Mouse (Mus musculus) cerebellum, adult (tissue): ENCODE data around the gene Prr7.

Experiments used
- ATAC-seq: cut with Nextera tagmentation; 2 replicates; pipeline ENCODE4 v1.9.2; 2017; ENCODE audit warnings: mild to moderate bottlenecking, moderate library complexity, mixed read lengths; ENCODE audit not compliant: insufficient number of reproducible peaks, low FRiP score, low TSS enrichment

The Prr7 gene

DNA sequence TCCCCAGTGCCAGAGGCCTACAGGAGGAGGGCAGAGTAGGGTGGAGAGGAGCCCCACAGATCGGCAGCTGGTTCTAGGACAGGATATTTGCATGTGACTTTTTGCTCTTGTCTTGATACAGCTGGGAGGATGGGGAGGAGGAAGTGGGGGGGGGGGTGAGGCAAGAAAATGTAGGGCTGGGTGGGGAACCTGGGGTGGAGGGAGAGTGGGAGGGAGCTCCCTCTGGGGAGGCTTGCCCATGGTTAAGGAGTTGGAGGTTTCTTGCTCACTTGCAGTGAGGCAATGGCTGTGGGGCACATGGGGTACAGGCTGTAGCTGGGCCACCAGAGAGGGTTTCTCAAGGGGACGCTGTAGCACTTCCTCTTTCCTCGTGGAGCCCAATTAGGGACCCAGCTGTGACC lies 16.5 kb upstream of the Prr7 start:
- ATAC-seq, result no peak

DNA sequence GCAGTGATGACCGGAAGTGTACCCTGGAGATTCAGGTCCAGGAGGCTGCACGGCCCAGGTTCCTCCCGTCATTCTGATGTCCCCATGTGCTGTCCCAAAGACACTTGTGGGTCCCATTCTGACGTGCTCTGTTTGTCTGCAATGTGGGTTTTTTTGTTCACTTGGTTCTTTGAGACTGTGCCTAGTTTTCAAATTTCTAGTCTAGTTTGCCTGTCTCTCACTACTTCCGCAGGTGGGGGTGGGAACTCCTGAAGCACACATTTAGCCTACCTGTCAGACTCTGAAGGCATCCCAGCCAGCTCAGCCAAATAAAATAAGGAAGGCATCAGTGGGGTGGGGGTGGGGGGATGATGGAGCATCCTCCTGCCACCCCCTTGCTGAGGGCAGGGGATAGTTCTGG lies 15.9 kb upstream of the Prr7 start:
- no peak for ATAC-seq

DNA sequence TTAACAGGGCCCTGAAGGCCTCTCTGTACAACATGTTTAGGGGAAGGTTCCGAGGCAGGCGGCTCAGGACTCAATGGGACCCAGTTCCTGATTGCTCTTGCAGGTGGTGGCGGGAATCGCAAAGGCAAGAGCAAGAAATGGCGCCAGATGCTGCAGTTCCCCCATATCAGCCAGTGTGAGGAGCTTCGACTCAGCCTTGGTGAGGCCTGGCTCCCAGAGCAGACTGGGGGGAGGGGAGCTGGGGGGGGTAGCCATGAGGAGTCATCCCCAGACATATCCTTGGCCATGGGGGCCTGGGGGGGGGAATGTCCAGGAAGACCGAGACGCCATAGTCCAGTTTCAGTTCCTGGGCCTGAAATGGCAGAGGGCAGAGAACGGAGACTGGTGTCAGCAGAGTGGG lies 14.9 kb upstream of the Prr7 start:
- no peak for ATAC-seq

DNA sequence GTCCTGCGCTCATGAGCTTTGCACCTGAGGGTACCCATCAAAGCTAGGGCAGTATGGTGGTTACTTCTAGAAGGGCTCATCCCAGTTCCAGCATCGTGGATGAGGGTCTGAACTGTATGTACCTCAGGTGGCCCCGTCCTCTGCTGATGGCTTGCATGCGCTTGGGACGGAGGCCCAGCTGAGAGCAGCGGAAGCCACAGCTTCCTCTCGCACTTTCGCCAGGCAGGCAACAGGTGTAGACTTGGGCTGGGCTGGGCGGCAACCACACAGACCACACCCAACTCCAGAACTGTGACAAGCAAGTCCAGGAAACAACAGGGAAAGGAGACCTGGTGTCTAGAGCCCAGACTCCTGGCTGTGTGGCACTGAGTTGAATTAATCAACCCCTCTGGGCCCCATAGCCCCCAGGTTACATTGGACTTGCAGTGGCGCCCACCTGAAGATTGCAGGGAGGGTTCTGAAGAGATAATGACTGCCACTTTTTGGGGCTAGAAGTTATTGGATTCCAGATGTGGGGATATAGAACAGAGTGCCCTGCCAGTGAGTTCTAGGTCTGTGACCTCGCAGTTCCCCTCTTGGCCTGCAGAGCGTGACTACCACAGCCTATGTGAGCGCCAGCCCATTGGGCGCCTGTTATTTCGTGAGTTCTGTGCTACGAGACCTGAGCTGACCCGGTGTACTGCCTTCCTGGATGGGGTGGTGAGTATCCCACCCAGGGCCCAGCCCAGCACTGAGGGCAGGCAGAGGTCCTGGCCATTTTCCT lies 14.2 kb upstream of the Prr7 start:
- no peak for ATAC-seq

DNA sequence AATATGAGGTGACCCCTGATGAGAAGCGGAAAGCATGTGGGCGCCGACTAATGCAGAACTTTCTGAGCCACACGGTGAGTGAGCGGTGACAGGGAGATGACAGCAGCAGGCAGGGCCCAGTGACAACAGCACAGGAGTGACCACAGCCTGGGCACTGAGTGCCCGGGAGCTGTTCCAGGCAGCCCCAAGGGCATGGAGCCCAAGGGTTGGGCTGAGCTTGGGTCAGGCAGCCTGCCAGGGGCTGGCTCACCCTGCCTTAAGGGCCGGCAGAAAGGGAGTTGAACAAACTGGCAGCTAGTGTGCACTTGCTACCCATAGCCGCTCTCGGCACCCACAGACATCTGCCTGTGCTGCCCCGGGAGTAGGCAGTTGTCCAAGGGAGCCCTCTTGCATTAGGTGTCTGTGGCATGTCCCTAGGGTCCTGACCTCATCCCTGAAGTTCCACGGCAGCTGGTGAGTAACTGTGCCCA lies 13.5 kb upstream of the Prr7 start:
- ATAC-seq, result no peak

DNA sequence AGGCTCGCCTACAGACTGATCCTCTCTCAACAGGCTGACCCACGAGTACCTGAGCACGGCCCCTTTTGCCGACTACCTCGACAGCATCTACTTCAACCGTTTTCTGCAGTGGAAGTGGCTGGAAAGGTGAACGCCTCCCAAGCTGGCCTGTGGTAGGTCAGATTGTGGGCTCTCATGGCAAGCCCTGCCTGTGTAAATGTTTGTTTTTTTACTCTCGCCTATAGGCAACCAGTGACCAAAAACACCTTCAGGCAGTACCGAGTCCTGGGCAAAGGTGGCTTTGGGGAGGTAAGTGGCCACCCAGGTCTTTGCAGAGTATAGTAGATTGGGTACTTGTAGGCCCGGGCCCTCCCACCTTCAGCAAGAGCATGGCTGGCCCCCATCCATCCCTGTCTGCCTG lies 12.8 kb upstream of the Prr7 start:
- no peak for ATAC-seq

DNA sequence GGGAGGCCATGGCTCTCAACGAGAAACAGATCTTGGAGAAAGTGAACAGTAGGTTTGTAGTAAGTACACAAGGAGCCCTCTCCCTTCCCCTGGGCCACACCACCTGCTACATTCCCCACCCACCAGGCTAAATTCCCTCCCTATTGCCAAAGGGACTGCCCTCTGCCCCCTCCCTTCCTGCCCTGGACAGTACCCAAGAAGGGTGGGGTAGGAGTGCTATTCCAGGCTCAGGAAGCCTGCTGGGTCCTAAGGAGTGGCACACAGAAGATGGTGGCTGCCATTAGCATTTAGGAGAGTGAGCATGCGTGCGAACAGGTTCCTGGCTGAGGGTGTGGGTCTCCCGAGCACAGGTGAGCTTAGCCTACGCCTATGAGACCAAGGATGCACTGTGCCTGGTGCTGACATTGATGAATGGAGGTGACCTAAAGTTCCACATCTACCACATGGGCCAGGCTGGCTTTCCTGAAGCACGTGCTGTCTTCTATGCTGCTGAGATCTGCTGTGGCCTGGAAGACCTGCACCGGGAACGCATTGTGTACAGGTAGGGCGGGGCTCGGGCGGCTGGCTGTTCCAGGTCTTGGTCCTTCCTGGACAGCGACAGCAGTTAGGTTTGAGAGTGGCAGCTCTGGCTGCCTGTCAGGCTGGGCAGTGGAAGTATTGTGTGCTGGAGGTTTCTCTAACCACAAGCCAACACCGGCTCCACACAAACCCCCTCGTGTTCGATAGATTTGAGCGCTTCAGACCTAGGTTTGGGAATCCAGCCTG lies 12.1 kb upstream of the Prr7 start:
- ATAC-seq, result no peak

DNA sequence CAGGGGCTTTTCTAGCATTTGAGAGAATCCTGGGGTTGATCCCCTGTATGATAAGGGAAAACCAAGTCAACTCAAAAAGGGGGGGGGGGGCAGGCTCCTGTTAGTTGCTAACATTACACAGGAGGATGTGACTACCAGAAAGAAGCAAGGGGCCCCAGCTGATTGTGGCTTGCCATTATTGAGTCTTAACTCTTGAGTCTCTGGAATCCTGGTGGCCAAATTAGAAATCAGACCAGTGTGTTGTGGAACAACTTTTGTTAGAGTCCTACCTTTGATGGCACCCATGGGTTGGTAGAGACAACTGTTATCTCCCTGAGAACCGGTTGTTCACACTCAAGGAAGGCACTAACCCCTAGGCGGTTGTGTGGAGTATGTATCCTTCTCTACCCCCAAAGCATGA lies 1.1 kb upstream of the Prr7 start:
- ATAC-seq, result no peak

DNA sequence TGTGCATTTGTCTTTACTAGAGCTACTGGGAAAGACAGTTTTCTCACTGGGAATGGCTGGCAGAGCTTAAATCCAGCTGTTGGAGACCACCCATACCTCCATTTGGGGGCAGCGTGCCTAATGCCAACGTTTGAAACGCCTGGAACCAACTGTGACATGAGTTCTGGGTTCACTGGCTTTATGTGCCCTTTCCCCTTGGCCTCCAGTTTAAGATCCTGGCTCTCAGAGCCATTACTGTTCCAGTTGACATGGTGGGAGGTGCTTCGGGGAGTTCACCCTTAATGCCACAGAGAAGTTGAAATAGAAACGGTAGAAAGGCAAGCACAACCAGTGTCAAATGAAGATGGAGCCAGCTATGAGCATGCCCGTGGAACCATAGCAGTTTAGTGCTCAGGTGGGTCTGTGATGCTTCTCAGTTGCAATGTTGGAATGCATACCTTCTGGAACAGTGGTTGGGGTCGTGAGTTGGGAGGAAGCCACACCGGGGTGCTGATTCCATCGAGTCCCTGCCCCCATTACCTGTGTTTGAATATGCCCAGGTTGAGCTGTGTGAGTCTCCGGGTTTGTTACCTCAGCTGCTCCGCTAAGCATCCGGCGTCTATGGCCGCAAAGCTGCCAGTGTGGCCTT lies 554 bp upstream of the Prr7 start:
- no peak for ATAC-seq

DNA sequence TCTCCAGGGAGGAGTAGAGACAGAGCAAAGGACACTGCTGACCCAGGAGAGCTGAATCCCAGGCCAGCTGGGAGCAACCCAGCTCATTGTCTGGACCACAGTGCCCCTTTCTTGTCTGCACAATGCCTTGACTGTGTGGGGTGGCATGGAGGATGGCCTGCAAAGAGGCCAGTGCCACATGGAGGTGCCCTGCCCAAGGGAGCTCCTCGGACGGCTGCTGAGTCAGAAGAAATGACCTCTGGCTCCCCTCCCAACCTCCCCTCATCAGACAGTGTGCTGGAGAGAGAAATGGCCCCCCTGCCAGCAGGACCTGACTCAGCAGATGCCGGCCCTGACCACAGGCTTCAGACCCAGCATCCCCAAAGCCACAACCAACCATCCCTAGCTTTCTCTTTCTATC lies 1.1 kb downstream of the Prr7 start:
- no peak for ATAC-seq

DNA sequence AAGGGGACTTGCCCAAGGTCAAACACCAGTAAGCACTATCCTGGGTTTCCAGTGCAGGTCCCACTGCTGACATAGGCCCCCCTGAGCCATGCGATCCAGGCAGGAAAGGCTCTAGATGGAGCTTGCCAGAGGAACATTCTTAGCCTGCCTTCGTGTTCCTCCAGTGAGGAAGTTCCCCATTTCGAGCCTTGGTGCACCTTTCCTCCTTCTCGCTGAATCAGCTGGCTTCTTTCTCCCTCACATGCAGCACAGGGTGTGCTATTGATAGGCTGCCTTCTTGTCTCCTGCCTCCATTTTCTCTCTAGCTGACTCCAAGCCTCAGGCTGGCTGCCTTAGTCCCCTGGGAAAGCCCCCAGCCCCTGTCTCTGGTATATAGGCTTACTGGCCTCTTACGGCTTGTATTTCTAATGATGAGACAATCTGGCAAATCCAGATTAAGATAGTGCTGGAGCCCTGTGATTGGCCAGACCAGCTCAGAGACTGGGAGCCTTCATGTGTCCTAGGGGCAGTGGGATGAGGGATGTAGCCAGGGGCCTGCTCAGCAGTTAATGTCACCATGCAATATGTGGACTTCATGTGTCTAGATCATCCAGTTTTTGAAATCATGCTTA lies 1.9 kb downstream of the Prr7 start:
- ATAC-seq, result no peak

DNA sequence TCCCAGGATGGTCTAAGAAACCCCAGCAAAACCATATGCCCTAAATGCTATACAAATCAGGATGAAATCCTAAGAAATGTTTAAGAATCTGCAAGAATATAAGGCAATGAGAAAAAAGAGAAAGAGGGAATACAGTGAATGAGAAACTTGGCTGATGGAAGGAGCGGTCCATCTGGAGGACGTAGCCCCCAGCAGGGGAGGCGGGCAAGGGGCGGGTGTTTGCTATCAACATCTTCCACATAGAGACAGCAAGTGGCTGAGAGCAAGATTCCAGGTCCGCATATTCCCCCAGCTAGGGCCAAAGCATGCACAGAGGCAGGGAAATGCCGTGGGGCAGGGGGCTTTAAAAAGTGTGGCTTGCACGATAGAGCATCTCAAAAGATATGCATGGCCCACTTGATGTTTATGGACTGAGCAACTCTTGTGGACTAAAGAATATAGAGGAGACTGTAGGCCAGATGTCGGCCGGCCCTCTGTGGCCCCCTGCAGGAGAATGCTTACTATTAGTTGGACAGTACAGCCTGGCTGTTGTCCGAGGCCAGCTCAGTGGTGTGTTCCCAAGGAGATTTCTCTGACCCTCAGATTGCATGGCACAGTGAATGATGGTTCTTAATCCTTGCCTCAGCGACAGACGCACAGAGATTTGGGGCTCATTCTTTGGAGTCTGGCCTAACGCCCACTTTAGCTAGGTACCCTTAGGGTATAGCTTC lies 4.9 kb downstream of the Prr7 start:
- ATAC-seq, result no peak

DNA sequence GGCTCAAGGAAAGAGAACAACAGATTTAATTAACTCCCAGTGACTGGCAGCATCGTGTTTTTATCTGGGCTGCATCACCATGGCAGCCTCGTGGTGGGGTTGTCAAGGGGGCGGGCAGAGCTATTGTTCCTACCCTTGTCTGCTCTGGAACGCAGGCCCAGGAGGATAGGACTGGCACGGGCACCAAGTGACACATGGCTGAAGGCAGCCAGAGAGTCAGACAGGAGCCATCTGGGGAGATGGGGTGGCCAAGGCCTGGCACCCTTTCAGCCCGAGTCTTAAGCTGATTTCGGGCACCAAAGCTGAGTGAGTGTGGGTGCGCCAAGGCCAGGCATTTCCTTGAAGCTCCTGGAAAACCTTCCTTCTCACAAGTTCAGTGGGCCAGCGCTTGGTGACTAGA lies 6.3 kb downstream of the Prr7 start:
- ATAC-seq, result peak; percentile 58; the same call in 1 of the 2 replicates

DNA sequence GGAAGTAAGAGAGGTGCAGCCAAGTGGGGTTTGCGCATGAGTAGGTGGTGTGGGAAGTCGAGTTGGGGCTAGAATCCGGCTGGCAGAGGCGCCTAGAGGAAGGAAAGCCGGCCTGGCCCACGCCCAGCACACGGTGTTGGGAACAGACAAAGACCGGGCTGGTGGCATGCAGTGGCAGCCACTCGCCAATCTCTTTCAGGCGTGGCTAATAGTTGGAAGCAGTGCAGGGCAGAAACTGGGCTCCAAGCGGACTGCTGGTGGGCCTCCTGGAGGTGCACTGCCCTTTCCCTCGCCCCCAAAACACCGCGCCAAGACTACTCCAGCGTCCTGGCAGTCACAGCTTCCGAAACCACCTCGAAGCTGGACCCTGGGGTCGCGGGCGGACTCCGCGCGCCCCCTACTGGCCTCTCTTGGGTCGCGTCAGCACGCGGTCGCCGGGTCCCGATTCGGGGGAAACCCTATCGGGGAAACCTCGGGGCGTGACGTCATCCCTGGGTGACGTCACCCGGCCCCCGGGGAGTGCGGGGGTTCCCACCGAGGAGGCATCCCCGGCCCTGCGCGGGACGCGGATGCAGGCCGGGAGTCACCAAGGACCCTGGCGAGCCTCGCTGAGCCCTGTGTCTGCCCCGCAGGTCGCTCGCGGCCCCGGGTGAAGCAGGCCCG lies 7.2 kb downstream of the Prr7 start:
- ATAC-seq, result peak; percentile 37

DNA sequence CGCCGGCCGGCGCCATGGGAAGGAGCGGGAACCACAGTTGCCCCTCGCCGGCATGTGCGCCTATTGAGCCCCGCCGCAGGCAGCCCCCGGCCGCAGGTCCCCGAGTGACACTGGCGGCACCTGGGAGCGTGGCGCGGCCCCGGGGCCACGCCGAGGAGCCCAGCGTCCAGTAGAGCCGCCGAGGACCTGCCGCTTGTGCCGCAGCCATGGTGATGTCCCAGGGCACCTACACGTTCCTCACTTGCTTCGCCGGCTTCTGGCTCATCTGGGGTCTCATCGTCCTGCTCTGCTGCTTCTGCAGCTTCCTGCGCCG lies 7.7 kb downstream of the Prr7 start:
- ATAC-seq, result peak; percentile 4; the same call in 1 of the 2 replicates

DNA sequence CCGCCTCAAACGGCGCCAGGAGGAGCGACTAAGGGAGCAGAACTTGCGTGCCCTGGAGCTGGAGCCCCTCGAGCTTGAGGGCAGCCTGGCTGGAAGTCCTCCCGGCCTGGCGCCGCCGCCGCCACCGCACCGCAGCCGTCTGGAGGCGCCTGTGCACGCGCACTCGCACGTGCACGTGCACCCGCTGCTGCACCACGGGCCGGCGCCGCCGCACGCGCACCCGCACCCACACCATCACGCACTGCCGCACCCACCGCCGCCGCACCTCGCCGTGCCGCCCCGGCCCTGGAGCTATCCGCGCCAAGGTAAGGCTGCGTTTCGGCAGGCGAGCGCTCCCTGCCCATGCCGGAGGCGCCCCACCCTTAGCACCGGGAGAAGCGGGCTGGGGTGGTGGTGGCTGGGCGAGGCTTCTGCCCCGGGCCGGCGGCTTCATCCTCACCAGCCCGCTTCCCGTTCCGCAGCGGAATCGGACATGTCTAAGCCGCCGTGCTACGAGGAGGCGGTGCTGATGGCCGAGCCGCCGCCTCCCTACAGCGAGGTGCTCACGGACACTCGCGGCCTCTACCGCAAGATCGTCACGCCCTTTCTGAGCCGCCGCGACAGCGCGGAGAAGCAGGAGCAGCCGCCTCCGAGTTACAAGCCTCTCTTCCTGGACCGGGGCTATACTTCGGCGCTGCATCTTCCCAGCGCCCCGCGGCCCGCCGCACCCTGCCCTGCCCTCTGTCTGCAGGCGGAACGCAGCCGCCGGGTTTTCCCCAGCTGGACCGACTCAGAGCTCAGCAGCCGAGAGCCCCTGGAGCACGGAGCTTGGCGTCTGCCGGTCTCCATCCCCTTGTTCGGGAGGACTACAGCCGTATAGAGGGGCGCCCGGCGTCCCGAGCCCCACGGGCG lies 8.3 kb downstream of the Prr7 start:
- peak; percentile 11; the same call in 1 of the 2 replicates for ATAC-seq

DNA sequence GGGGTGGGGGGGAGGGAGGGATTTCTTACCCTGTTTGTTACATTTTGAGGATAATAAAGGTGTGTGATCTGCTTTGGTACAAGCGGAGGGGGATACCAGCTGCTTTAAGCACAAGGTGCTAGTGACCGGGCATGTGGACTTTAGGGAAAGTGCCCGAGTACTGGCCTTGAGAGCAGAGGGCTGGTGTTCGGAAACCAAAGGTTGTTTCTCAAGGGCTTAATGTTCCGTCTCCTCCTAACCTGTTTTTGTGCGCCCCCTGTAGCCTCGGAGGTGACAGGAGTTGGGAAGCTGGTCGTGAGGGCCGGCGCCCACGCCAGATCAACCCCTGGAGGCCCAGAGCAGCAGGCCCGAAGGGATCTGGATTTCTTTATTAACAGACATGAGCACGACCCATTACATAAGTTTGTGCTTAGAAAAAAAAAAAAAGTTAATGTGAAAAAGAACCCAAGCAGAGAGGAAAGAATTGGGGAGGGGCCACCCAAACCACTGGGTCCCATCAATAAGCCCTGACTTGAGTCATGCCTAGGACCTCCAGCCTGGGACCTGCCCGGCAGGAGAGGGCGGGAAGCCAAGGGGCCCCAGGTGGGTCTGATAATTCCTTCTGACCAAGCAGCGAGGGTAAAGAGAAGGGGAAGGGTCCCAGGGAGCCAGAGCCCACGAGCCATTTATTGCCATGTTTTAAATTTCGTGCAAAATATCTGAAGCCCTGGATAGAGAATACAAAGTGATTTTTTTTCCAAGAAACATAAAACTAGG lies 9.2 kb downstream of the Prr7 start:
- ATAC-seq, result no peak

DNA sequence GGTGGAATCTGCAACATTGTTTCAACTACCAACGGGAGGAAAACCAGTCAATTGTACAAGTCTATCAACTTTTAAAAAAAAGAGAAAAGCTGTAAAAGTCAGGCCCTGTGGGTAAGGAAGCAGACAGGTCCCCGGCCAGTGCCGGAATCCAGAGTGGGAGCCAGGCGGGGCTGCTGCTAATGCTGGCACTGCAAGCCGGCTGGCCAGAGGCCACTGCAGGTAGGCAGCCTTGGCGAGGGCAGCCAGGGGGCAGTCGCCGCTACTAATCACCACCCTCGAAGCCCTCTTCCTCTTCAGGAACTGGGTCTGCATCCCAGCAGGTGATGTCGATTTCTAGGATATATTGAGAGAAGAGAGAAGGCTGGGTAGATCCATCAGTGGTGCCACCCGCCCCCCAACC lies 9.9 kb downstream of the Prr7 start:
- no peak for ATAC-seq
